Mouse (Mus musculus) large intestine, adult 2 months (tissue): ENCODE data around the gene Olfr291. TPM values are rescaled to one million over a fixed set of nuclear protein-coding genes. Genes with fewer than 3 reads are reported as not detected.

Experiments used
- DNase-seq: peaks from one replicate; pipeline ENCODE4 v3.0.0-alpha.2; 2012; ENCODE audit warnings: low read depth, low spot score
- WGBS: fragments of 180-500 bp; shearing (Covaris S2); methylation state at CpG from one replicate; pipeline ENCODE4 v1.1.7; 2018; 5-methylcytosine and 5-hydroxymethylcytosine counted together
- polyA plus RNA-seq: library from polyadenylated mRNA; depleted of rRNA; stranded (reverse); fragments of >200 nt; gene quantifications from 2 replicates; pipeline ENCODE4 v1.2.3, GENCODE M21; 2012; rRNA removed

Gene Olfr291
- not detected in 2 replicates for polyA plus RNA-seq

GRCm38 (mm10) chr7:84853253-84853652, at the start of gene Olfr291:
TSS of gene Olfr291 (plus strand) at chr7:84853553.
- no peak for DNase-seq
- 72% methylated on average over 2 of the region's 2 CpGs for WGBS

DNA sequence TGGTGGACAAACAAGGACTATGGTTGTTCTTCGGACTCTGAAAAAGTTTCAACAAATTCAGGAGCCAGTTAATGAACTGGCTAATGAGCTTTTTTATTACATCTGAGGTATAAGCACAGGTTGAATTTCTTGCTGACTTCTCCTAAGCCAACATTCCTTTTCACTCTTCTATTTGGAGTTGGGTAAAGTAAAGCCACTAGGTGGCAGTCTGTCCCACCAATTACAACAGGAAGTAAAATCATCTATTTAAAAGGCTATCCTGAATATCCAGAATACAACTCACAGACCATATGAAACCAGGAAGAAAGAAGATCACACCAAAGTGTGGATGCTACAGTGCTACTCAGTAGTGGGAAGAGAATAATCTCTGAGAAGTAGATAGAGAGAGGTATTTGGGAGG, 48.1 kb upstream of the Olfr291 start:
- 33% methylated on average over 1 of the region's 1 CpGs for WGBS
- no peak for DNase-seq

DNA sequence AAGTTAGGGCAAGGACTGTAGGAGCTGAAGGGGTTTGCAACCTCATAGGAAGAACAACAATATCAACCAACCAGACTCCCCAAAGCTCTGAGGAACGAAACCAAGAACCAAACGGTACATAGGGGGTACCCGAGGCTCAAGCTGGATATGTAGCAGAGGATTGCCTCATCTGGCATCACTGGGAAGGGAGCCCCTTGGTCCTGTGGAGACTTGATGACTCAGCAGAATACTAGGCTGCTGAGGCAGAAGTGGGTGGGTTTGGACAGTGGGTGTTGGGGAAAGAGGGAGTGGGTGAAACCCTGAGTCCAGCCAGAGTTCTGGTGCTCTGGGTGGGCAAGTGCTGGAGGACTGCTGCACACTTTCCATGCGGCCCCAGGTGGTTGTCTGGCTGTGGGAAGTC, 47.2 kb upstream of the Olfr291 start:
- no peak for DNase-seq
- 71% methylated on average over 4 of the region's 4 CpGs for WGBS

DNA sequence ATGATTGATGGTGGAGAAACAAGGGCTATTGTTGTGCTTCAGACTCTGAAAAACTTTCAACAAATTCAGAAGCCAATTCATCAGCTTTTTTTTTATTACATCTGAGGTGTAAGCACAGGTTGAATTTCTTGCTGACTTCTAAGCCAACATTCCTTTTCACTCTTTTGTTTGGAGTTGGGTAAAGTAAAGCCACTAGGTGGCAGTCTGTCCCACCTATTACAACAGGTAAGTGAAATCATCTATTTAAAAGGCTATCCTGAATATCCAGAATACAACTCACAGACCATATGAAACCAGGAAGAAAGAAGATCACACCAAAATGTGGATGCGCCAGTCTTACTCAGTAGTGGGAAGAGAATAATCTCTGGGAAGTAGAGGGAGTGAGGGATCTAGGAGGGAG, 31.2 kb downstream of the Olfr291 start:
- DNase-seq = no peak
- 37% methylated on average over 1 of the region's 1 CpGs for WGBS

Other genes starting within 250 kb of the Olfr291 start
- 10.8 and 15.2 TPM in 2 replicates for gene Fah, start 246.8 kb upstream of the Olfr291 start, polyA plus RNA-seq
- gene Zfand6, start 163.6 kb upstream of the Olfr291 start, polyA plus RNA-seq = 76.0 and 99.6 TPM in 2 replicates
- not detected in 2 replicates for gene Vmn2r65, start 110.6 kb downstream of the Olfr291 start, polyA plus RNA-seq
- not detected in 2 replicates for gene Vmn2r66, start 158.7 kb downstream of the Olfr291 start, polyA plus RNA-seq